Mouse (Mus musculus) thymus, postnatal 10 days (tissue): ENCODE measurements around the gene Adcy7.

ENCODE experiments used
- DNase-seq, 2 experiments: peaks; one replicate each; pipeline ENCODE4 v3.0.0; 2021; ENCODE audit warnings: low spot score in 2 of 2

Adcy7 gene

GRCm38 (mm10) chr8:88299907-88300603, 27.9 kb downstream of the Adcy7 start:
- DNase-seq, result no peak

- DNase-seq, result no peak
Measured at GRCm38 (mm10) chr8:88301589-88302437, 29.6 kb downstream of the Adcy7 start.

- DNase-seq, result no peak
Measured at GRCm38 (mm10) chr8:88305814-88306213, 33.6 kb downstream of the Adcy7 start.

- no peak for DNase-seq
Measured at GRCm38 (mm10) chr8:88306511-88306910, 34.3 kb downstream of the Adcy7 start.

- no peak for DNase-seq
Measured at GRCm38 (mm10) chr8:88307736-88308135, 35.5 kb downstream of the Adcy7 start.

GRCm38 (mm10) chr8:88309274-88309873, 37.2 kb downstream of the Adcy7 start:
- no peak for DNase-seq

GRCm38 (mm10) chr8:88309881-88310280, 37.7 kb downstream of the Adcy7 start:
- no peak for DNase-seq

GRCm38 (mm10) chr8:88310286-88310685, 38.1 kb downstream of the Adcy7 start:
- DNase-seq, result no peak

- DNase-seq, result no peak
Measured at GRCm38 (mm10) chr8:88312966-88313365, 40.8 kb downstream of the Adcy7 start.

GRCm38 (mm10) chr8:88313991-88314390, 41.8 kb downstream of the Adcy7 start:
- DNase-seq, result no peak

GRCm38 (mm10) chr8:88315302-88315701, 43.1 kb downstream of the Adcy7 start:
- no peak for DNase-seq

- no peak for DNase-seq
Measured at GRCm38 (mm10) chr8:88316139-88316931, 44.1 kb downstream of the Adcy7 start.

- no peak for DNase-seq
Measured at GRCm38 (mm10) chr8:88317341-88317740, 45.1 kb downstream of the Adcy7 start.

- no peak for DNase-seq
Measured at GRCm38 (mm10) chr8:88318151-88318550, 45.9 kb downstream of the Adcy7 start.

GRCm38 (mm10) chr8:88320134-88320533, 47.9 kb downstream of the Adcy7 start:
- DNase-seq, result no peak

GRCm38 (mm10) chr8:88321387-88321786, 49.2 kb downstream of the Adcy7 start:
- DNase-seq, result no peak

- DNase-seq, result no peak
Measured at GRCm38 (mm10) chr8:88323523-88323922, 51.3 kb downstream of the Adcy7 start.

- DNase-seq, result no peak
Measured at GRCm38 (mm10) chr8:88324760-88325159, 52.6 kb downstream of the Adcy7 start.

GRCm38 (mm10) chr8:88325251-88325650, 53.0 kb downstream of the Adcy7 start:
- DNase-seq, result no peak

- no peak for DNase-seq
Measured at GRCm38 (mm10) chr8:88325795-88326194, 53.6 kb downstream of the Adcy7 start.

- no peak for DNase-seq
Measured at GRCm38 (mm10) chr8:88326328-88326727, 54.1 kb downstream of the Adcy7 start.

- no peak for DNase-seq
Measured at GRCm38 (mm10) chr8:88328689-88329088, 56.5 kb downstream of the Adcy7 start.
